Comparison of ENCODE assay signal across 16 mouse cellular contexts in the genomic region with DNA sequence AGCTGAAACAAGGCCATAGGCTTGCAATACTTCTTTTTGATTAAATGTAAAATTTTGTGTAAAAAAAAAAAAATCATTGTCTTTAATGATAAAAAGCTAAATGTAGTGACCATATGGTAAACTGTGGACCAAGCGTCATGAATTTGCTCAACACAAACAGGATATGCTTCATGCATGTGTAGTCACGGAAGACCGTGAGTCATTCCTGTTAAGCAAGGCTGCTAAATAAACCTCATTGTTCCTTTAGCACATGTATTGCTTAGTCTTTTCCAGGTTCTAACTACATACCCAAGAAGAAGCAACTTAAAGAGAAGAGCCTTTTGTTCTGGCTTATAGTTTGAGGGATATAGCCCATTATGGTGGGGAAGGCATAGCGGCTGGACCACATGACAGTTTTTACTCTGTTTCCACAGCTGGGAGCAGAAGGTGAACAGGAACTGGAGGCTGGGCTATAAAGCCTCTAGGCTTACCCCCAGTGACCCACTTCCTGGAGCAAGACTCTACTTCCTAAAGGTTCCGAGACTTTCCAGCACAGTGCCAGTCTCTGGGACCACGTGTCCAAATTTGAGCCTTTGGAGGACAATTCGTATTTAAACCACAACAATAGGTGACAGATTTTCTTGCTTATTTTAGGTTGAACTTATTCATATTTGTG. TPM values are rescaled to one million over a fixed set of nuclear protein-coding genes. Genes with fewer than 3 reads are reported as not detected.
A peak's percentile ranks its signal among the peaks of the same experiment; 100 is the strongest.
DNase-seq lines count a peak whose midpoint lies in the region; ATAC-seq and TF ChIP-seq lines count a peak whose summit lies in the region.
"Had no signal": no experiment of that assay in that cellular context is flagged by ENCODE, and none has a peak within 500 bp of the region (broad histone marks: within the 10 kb centered on the region; RNA-seq: fewer than 3 reads in every experiment).

No protein-coding gene starts in this region.

- peak; percentile 67 for ATAC-seq in lung, postnatal 0 days
- no peak for ATAC-seq in erythroblast, adult 5-6 weeks (replicated peaks; ENCODE audit: low FRiP score, poor library complexity, severe bottlenecking)
- ATAC-seq: forebrain, embryonic 15.5 days had no signal

- no peak overlapping the region for H3K4me2 ChIP-seq in lung, postnatal 0 days (replicated peaks; ENCODE audit: low read depth, low read length)
- H3K4me2 ChIP-seq: forebrain, embryonic 15.5 days; hindbrain, embryonic 12.5 days; intestine, embryonic 15.5 days; limb, embryonic 13.5 days; lung, embryonic 15.5 days; midbrain, embryonic 12.5 days had no signal

- no peak for DNase-seq in heart, adult 2 months
- DNase-seq in heart, adult 9 months (ENCODE audit: low spot score in 2 of 2): no peak
- peak; percentile 57 for DNase-seq in lung, postnatal 0 days (ENCODE audit: low spot score)
- DNase-seq in lung, adult 18-20 months: no peak
- peak; percentile 39 to 44 for DNase-seq in thymus, postnatal 10 days (ENCODE audit: low spot score in 2 of 2)
- DNase-seq in right cerebral cortex, postnatal 36 days (ENCODE audit: low spot score in 2 of 2): no peak
- DNase-seq: cerebellum, adult 18-20 months; right cerebral cortex, postnatal 14 days had no signal

- H3K27me3 ChIP-seq in heart, adult 2 months (ENCODE audit: control insufficient read depth, insufficient read depth, low read length): no peaks in the 10 kb centered on the region
- H3K27me3 ChIP-seq in lung, postnatal 0 days (replicated peaks; ENCODE audit: insufficient read depth, low read length): no peaks in the 10 kb centered on the region
- H3K27me3 ChIP-seq: forebrain, embryonic 15.5 days; hindbrain, embryonic 12.5 days; intestine, embryonic 15.5 days; limb, embryonic 13.5 days; lung, embryonic 15.5 days; midbrain, embryonic 12.5 days had no signal

- H3K9me3 ChIP-seq in lung, postnatal 0 days (ENCODE audit: low read length): no peaks in the 10 kb centered on the region
- H3K9me3 ChIP-seq: forebrain, embryonic 15.5 days; hindbrain, embryonic 12.5 days; intestine, embryonic 15.5 days; limb, embryonic 13.5 days; lung, embryonic 15.5 days; midbrain, embryonic 12.5 days had no signal

- intact Hi-C loops in heart, adult 2 months (cut with DNase I): no loop called here

- peak overlapping the region; percentile 10; the same call in 1 of the 2 replicates for H3K27ac ChIP-seq in heart, adult 2 months
- H3K27ac ChIP-seq in lung, postnatal 0 days (ENCODE audit: low read length): peak overlapping the region; percentile 47; the same call in 1 of the 2 replicates
- H3K27ac ChIP-seq in embryonic fibroblast, embryonic 13.5 days (ENCODE audit: insufficient read depth, low read length): peak overlapping the region; percentile 75
- H3K27ac ChIP-seq: forebrain, embryonic 15.5 days; hindbrain, embryonic 12.5 days; intestine, embryonic 15.5 days; limb, embryonic 13.5 days; lung, embryonic 15.5 days; midbrain, embryonic 12.5 days had no signal

- no peaks in the 10 kb centered on the region for H3K36me3 ChIP-seq in heart, adult 2 months (ENCODE audit: control insufficient read depth, insufficient read depth, low read length)
- H3K36me3 ChIP-seq in lung, postnatal 0 days (ENCODE audit: insufficient read depth, low read length): no peaks in the 10 kb centered on the region
- H3K36me3 ChIP-seq: forebrain, embryonic 15.5 days; hindbrain, embryonic 12.5 days; intestine, embryonic 15.5 days; limb, embryonic 13.5 days; lung, embryonic 15.5 days; midbrain, embryonic 12.5 days had no signal

- H3K9ac ChIP-seq in heart, adult 2 months (ENCODE audit: low read depth, low read length): no peak overlapping the region
- H3K9ac ChIP-seq in lung, postnatal 0 days (replicated peaks; ENCODE audit: low read depth): no peak overlapping the region
- H3K9ac ChIP-seq: forebrain, embryonic 15.5 days; hindbrain, embryonic 12.5 days; intestine, embryonic 15.5 days; limb, embryonic 13.5 days; lung, embryonic 15.5 days; midbrain, embryonic 12.5 days had no signal

- TF ChIP-seq EP300 in heart, adult 2 months (IDR thresholded peaks at IDR 0.05; ENCODE audit: insufficient read depth, low read depth, low read length): no peak
- peak; percentile 65; the same call in 1 of the 2 replicates for TF ChIP-seq EP300 in lung, postnatal 0 days (IDR thresholded peaks at IDR 0.05)

- H3K4me3 ChIP-seq in heart, adult 2 months: no peak overlapping the region
- no peak overlapping the region for H3K4me3 ChIP-seq in lung, postnatal 0 days (ENCODE audit: low read depth, low read length)
- H3K4me3 ChIP-seq in embryonic fibroblast, embryonic 13.5 days (ENCODE audit: insufficient read depth, low read length): no peak overlapping the region
- H3K4me3 ChIP-seq: forebrain, embryonic 15.5 days; hindbrain, embryonic 12.5 days; intestine, embryonic 15.5 days; limb, embryonic 13.5 days; lung, embryonic 15.5 days; midbrain, embryonic 12.5 days had no signal

- TF ChIP-seq POLR2A in heart, adult 2 months (IDR thresholded peaks at IDR 0.05; ENCODE audit: insufficient read depth, low read depth, low read length): no peak
- TF ChIP-seq POLR2A in embryonic fibroblast, embryonic 13.5 days (IDR thresholded peaks at IDR 0.05; ENCODE audit: low read depth, low read length): no peak

- WGBS in heart, adult 2 months: 45% methylated on average over 7 of the region's 7 CpGs
- 70% methylated on average over 7 of the region's 7 CpGs for WGBS in lung, postnatal 0 days

- no peaks in the 10 kb centered on the region for H3K4me1 ChIP-seq in heart, adult 2 months (ENCODE audit: control insufficient read depth, insufficient read depth, low read length)
- H3K4me1 ChIP-seq in lung, postnatal 0 days (ENCODE audit: insufficient read depth, low read depth, low read length): 0 out of 2 replicates have a peak, but pooled peaks cover 3% of the 10 kb centered on the region
- H3K4me1 ChIP-seq in embryonic fibroblast, embryonic 13.5 days (ENCODE audit: control insufficient read depth, insufficient read depth, low read length): peaks cover 6% of the 10 kb centered on the region; the same call in 1 of the 2 replicates
- H3K4me1 ChIP-seq: forebrain, embryonic 15.5 days; hindbrain, embryonic 12.5 days; lung, embryonic 15.5 days; midbrain, embryonic 12.5 days had no signal

- no peak for TF ChIP-seq CTCF in heart, adult 2 months (IDR thresholded peaks at IDR 0.05)
- TF ChIP-seq CTCF in lung, postnatal 0 days (IDR thresholded peaks at IDR 0.05): no peak
- TF ChIP-seq CTCF in embryonic fibroblast, embryonic 13.5 days (IDR thresholded peaks at IDR 0.05; ENCODE audit: borderline replicate concordance, insufficient read depth, low read length): no peak

- H3K79me2 ChIP-seq in heart, adult 2 months (replicated peaks; ENCODE audit: control insufficient read depth, insufficient read depth, low read length): no peaks in the 10 kb centered on the region

RNA-seq across cellular contexts. Expression of a gene that starts 10.0 kb away (rescaled TPM):
- total RNA-seq in heart, adult 2 months (2021): 1 to 10 TPM; 2.5 to 2.9 TPM
- polyA plus RNA-seq in heart, adult 2 months (2012; rRNA removed): 6.2 and 7.4 TPM in 2 replicates
- 7.5 TPM in 2 replicates for polyA plus RNA-seq in lung, postnatal 0 days (2015; fragmentation: Nextera tagmentation; extraction: Ambion mirVana)
- polyA plus RNA-seq in embryonic fibroblast, embryonic 13.5 days (2011; ENCODE audit: insufficient read length, low read depth, missing spikeins): 4.5 and 7.0 TPM in 2 replicates
- 0.63 TPM in 1 of 2 replicates, not detected in the other for total RNA-seq in erythroblast, adult 5-6 weeks (2015; ENCODE audit: low replicate concordance)
- total RNA-seq in erythroblast, adult 5-6 weeks (2017; ENCODE audit: low replicate concordance): 0.51 TPM in 1 of 2 replicates, not detected in the other

RNA-seq across cellular contexts. Expression of a gene that starts 51.4 kb away (rescaled TPM):
- total RNA-seq in heart, adult 2 months (2021): 100 to 1,000 TPM; 221 to 288 TPM
- polyA plus RNA-seq in heart, adult 2 months (2012; rRNA removed): 90.0 and 166 TPM in 2 replicates
- 251 and 269 TPM in 2 replicates for polyA plus RNA-seq in lung, postnatal 0 days (2015; fragmentation: Nextera tagmentation; extraction: Ambion mirVana)
- polyA plus RNA-seq in embryonic fibroblast, embryonic 13.5 days (2011; ENCODE audit: insufficient read length, low read depth, missing spikeins): 713 and 939 TPM in 2 replicates
- total RNA-seq in erythroblast, adult 5-6 weeks (2015; ENCODE audit: low replicate concordance): 12.5 and 19.9 TPM in 2 replicates
- 4.5 and 17.6 TPM in 2 replicates for total RNA-seq in erythroblast, adult 5-6 weeks (2017; ENCODE audit: low replicate concordance)

Comparison
In these comparisons a context has a peak if more than half of its experiments do, and no peak if none do; other contexts are left out.
1. DNase-seq: peak in lung, postnatal 0 days (single experiment) and thymus, postnatal 10 days (2 of 2); none in heart, adult 2 months (0 of 2), heart, adult 9 months (0 of 2), lung, adult 18-20 months (0 of 2) and right cerebral cortex, postnatal 36 days (0 of 2).
2. H3K27ac ChIP-seq: peak in every context shown above with its lines; median percentile 75 in embryonic fibroblast, embryonic 13.5 days; 47 in lung, postnatal 0 days; 10 in heart, adult 2 months.